8 mouse cellular contexts compared by ENCODE assay signal in genomic region chr5:117359497-117360227, GRCm38 (mm10). TPM values are rescaled to one million over a fixed set of nuclear protein-coding genes. Genes with fewer than 3 reads are reported as not detected.
A peak's percentile ranks its signal among the peaks of the same experiment; 100 is the strongest.
DNase-seq lines count a peak whose midpoint lies in the region; ATAC-seq lines count a peak whose summit lies in the region.

No protein-coding gene starts in this region.

- DNase-seq in limb, embryonic 10.5 days (ENCODE audit: low spot score): no peak
- peak; percentile 51 for DNase-seq in adipocyte (ENCODE audit: low spot score)
- peak; percentile 75 for DNase-seq in kidney, adult 18-20 months
- DNase-seq in left cerebral cortex, adult 18-20 months (ENCODE audit: low spot score in 2 of 2): no peak
- DNase-seq in left cerebral cortex, postnatal 4 days: no peak
- DNase-seq in frontal cortex, postnatal 14 days (ENCODE audit: low spot score in 2 of 2): no peak

- 43% methylated on average over 7 of the region's 7 CpGs for WGBS in limb, embryonic 12.5 days
- WGBS in limb, embryonic 10.5 days: 49% methylated on average over 7 of the region's 7 CpGs
- 45% methylated on average over 7 of the region's 7 CpGs for WGBS in neural tube, embryonic 15.5 days

- H3K4me1 ChIP-seq in limb, embryonic 12.5 days (replicated peaks): peaks cover 50% of the 10 kb centered on the region
- peaks cover 53% of the 10 kb centered on the region for H3K4me1 ChIP-seq in limb, embryonic 10.5 days
- peaks cover 66% of the 10 kb centered on the region for H3K4me1 ChIP-seq in neural tube, embryonic 15.5 days

- peaks cover 13% of the 10 kb centered on the region for H3K36me3 ChIP-seq in limb, embryonic 12.5 days
- H3K36me3 ChIP-seq in limb, embryonic 10.5 days: peaks cover 15% of the 10 kb centered on the region
- peaks cover 14% of the 10 kb centered on the region for H3K36me3 ChIP-seq in neural tube, embryonic 15.5 days

- H3K27ac ChIP-seq in limb, embryonic 12.5 days: 0 out of 2 replicates have a peak overlapping the region, but pooled peaks have one; percentile 14
- no peak overlapping the region for H3K27ac ChIP-seq in limb, embryonic 10.5 days
- no peak overlapping the region for H3K27ac ChIP-seq in neural tube, embryonic 15.5 days (replicated peaks)

- H3K4me2 ChIP-seq in limb, embryonic 12.5 days: 0 out of 2 replicates have a peak overlapping the region, but pooled peaks have one; percentile 4
- peak overlapping the region; percentile 93 for H3K4me2 ChIP-seq in neural tube, embryonic 15.5 days

- no peak for ATAC-seq in limb, embryonic 12.5 days (ENCODE audit: insufficient number of reproducible peaks, insufficient read depth, low FRiP score, low TSS enrichment, low read depth)
- no peak for ATAC-seq in neural tube, embryonic 15.5 days (ENCODE audit: low FRiP score)

- no peaks in the 10 kb centered on the region for H3K9me3 ChIP-seq in limb, embryonic 12.5 days
- H3K9me3 ChIP-seq in limb, embryonic 10.5 days (replicated peaks): no peaks in the 10 kb centered on the region
- H3K9me3 ChIP-seq in neural tube, embryonic 15.5 days (replicated peaks): no peaks in the 10 kb centered on the region

- H3K27me3 ChIP-seq in limb, embryonic 12.5 days: no peaks in the 10 kb centered on the region
- H3K27me3 ChIP-seq in limb, embryonic 10.5 days (ENCODE audit: low read depth, poor library complexity, severe bottlenecking): no peaks in the 10 kb centered on the region
- no peaks in the 10 kb centered on the region for H3K27me3 ChIP-seq in neural tube, embryonic 15.5 days (replicated peaks)

- H3K4me3 ChIP-seq in limb, embryonic 12.5 days (replicated peaks): no peak overlapping the region
- H3K4me3 ChIP-seq in limb, embryonic 10.5 days: no peak overlapping the region
- no peak overlapping the region for H3K4me3 ChIP-seq in neural tube, embryonic 15.5 days (replicated peaks)

- intact Hi-C loops in left cerebral cortex, postnatal 4 days (cut with DNase I): no loop called here

- no peak overlapping the region for H3K9ac ChIP-seq in limb, embryonic 12.5 days (replicated peaks)
- 0 out of 2 replicates have a peak overlapping the region, but pooled peaks have one; percentile 15 for H3K9ac ChIP-seq in neural tube, embryonic 15.5 days (replicated peaks)

RNA-seq across cellular contexts. Expression of gene Wsb2, which starts 2.6 kb away (rescaled TPM):
- polyA plus RNA-seq in limb, embryonic 12.5 days (2016; fragmentation: Nextera tagmentation; extraction: Ambion mirVana): 46.5 and 50.0 TPM in 2 replicates
- 37.2 and 41.7 TPM in 2 replicates for polyA plus RNA-seq in limb, embryonic 10.5 days (2016; fragmentation: Nextera tagmentation; extraction: Ambion mirVana)
- 255 and 299 TPM in 2 replicates for polyA plus RNA-seq in neural tube, embryonic 15.5 days (2015; fragmentation: Nextera tagmentation; extraction: Ambion mirVana)
- total RNA-seq in left cerebral cortex, adult 18-20 months (2021): 100 to 1,000 TPM; 305 to 313 TPM
- 100 to 1,000 TPM; 407 to 423 TPM for total RNA-seq in left cerebral cortex, postnatal 4 days (2021)

RNA-seq across cellular contexts. Expression of gene Rfc5, which starts 29.2 kb away (rescaled TPM):
- 105 TPM in 2 replicates for polyA plus RNA-seq in limb, embryonic 12.5 days (2016; fragmentation: Nextera tagmentation; extraction: Ambion mirVana)
- polyA plus RNA-seq in limb, embryonic 10.5 days (2016; fragmentation: Nextera tagmentation; extraction: Ambion mirVana): 159 and 167 TPM in 2 replicates
- polyA plus RNA-seq in neural tube, embryonic 15.5 days (2015; fragmentation: Nextera tagmentation; extraction: Ambion mirVana): 24.8 and 41.8 TPM in 2 replicates
- 10 to 100 TPM; 13.0 to 18.8 TPM for total RNA-seq in left cerebral cortex, adult 18-20 months (2021)
- 10 to 100 TPM; 20.2 to 26.4 TPM for total RNA-seq in left cerebral cortex, postnatal 4 days (2021)

RNA-seq across cellular contexts. Expression of gene Vsig10, which starts 40.8 kb away (rescaled TPM):
- polyA plus RNA-seq in limb, embryonic 12.5 days (2016; fragmentation: Nextera tagmentation; extraction: Ambion mirVana): 5.2 and 6.4 TPM in 2 replicates
- polyA plus RNA-seq in limb, embryonic 10.5 days (2016; fragmentation: Nextera tagmentation; extraction: Ambion mirVana): 3.1 and 4.4 TPM in 2 replicates
- polyA plus RNA-seq in neural tube, embryonic 15.5 days (2015; fragmentation: Nextera tagmentation; extraction: Ambion mirVana): 1.8 and 2.5 TPM in 2 replicates
- 1 to 10 TPM; 1.8 to 2.2 TPM for total RNA-seq in left cerebral cortex, adult 18-20 months (2021)
- total RNA-seq in left cerebral cortex, postnatal 4 days (2021): 1 to 10 TPM; 1.9 to 3.1 TPM

RNA-seq across cellular contexts. Expression of gene Ksr2, which starts 54.1 kb away (rescaled TPM):
- polyA plus RNA-seq in limb, embryonic 12.5 days (2016; fragmentation: Nextera tagmentation; extraction: Ambion mirVana): 0.04 and 0.16 TPM in 2 replicates
- 0.01 TPM in 1 of 2 replicates, not detected in the other for polyA plus RNA-seq in limb, embryonic 10.5 days (2016; fragmentation: Nextera tagmentation; extraction: Ambion mirVana)
- polyA plus RNA-seq in neural tube, embryonic 15.5 days (2015; fragmentation: Nextera tagmentation; extraction: Ambion mirVana): 6.4 and 7.4 TPM in 2 replicates
- total RNA-seq in left cerebral cortex, adult 18-20 months (2021): 10 to 100 TPM; 33.2 to 35.2 TPM
- 10 to 100 TPM; 23.4 to 24.1 TPM for total RNA-seq in left cerebral cortex, postnatal 4 days (2021)

Comparison
In these comparisons a context has a peak if more than half of its experiments do, and no peak if none do; other contexts are left out.
1. DNase-seq: peak in adipocyte (single experiment) and kidney, adult 18-20 months (single experiment); none in limb, embryonic 10.5 days (single experiment), left cerebral cortex, adult 18-20 months (0 of 2), left cerebral cortex, postnatal 4 days (single experiment) and frontal cortex, postnatal 14 days (0 of 2).